Mouse (Mus musculus): ENCODE measurements at regions not wholly inside any gene's neighbourhood (a gene's known extent, or its start where the extent isn't known, plus 50 kb on each side); places are given as distances from the start of the nearest gene placed in this dataset.
A peak's percentile ranks its signal among the peaks of the same experiment; 100 is the strongest.

- DNase-seq (ENCODE audit: low spot score in 2 of 2), result peak; percentile 64 to 73
Measured at GRCm38 (mm10) chr10:108034068-108034467, 122.1 kb upstream of the Otogl start.

- no peak for DNase-seq (ENCODE audit: low spot score in 2 of 2)
Measured at GRCm38 (mm10) chr10:108033317-108033795, 121.4 kb upstream of the Otogl start.

- DNase-seq (ENCODE audit: low spot score in 2 of 2), result no peak
Measured at GRCm38 (mm10) chr10:108027506-108027905, 115.6 kb upstream of the Otogl start.

- DNase-seq (ENCODE audit: low spot score in 2 of 2), result no peak
Measured at GRCm38 (mm10) chr10:108024227-108024626, 112.3 kb upstream of the Otogl start.

GRCm38 (mm10) chr10:108016552-108016951 lies 104.6 kb upstream of the Otogl start:
- DNase-seq (ENCODE audit: low spot score in 2 of 2), result no peak

- no peak for DNase-seq (ENCODE audit: low spot score in 2 of 2)
Measured at GRCm38 (mm10) chr10:107994836-107995585, 83.1 kb upstream of the Otogl start.

GRCm38 (mm10) chr10:107992621-107993020 lies 80.7 kb upstream of the Otogl start:
- peak; percentile 38 to 60 for DNase-seq (ENCODE audit: low spot score in 2 of 2)

DNA sequence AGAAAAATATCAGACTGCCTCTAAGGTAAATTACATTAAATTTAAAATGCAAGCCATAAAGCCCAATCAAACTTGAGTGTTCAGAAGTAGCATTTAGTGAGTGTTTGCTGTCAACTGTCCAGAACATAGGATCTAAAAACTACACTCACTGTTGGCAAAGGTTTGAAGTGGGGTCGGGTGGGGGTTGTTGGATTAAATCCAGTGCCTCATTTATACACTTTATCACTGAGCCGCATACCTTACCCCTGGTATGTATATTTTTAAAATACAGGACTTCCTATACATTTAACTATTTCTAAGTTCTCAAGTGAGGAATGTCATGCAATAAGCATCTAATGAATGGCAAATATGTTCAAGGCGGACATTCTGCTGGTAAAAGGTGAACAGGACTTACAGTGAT lies 78.6 kb upstream of the Otogl start:
- no peak for DNase-seq (ENCODE audit: low spot score in 2 of 2)

DNA sequence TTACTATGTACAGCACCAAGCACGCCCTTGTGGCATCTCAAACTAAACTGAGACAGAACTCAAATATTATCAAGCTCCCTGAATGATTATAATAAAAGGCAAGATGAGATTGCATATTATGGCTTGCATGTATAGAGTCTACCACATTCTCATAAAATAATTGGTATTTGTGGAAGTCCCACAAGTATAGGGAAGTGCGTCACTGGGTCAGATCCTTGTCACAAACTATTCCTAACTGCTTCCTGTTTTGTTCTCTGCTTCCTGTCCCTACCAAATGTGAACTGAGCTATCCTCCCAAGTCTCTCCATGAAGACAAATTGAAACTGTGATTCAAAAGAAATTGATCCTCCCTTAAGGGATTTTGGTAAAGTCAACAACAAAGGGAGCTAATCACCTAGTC lies 78.0 kb upstream of the Otogl start:
- no peak for DNase-seq (ENCODE audit: low spot score in 2 of 2)

GRCm38 (mm10) chr10:107982632-107983031 lies 70.7 kb upstream of the Otogl start:
- DNase-seq (ENCODE audit: low spot score in 2 of 2), result no peak

- DNase-seq (ENCODE audit: low spot score in 2 of 2), result no peak
Measured at GRCm38 (mm10) chr10:107982082-107982481, 70.1 kb upstream of the Otogl start.

DNA sequence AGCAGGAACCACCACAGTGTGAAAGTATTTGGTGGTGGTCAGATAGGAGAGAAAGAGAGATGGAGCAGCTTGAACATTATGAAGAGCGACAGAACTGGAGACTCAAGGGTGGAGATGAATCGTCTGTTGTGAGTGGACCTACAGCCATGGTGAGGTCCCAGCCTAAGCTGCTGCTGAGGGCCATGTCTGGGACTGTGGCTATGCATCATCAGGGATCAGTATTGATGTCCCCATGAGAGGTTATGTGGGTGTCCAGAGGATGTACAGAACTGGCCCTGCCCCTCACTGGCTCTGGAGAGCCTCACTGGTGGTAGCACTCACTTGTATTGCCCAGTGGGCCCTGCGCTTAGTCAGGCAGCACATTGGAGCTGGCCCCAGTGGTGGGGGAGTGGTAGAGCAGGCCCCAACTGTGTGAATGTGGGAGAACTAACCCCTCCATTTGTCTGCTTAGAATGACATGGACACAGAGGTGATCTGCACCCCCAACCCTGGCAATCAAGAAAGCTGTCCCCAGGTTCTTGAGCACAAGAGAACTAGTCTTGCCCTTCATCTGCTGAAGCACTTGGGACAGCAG lies 64.5 kb upstream of the Otogl start:
- DNase-seq (ENCODE audit: low spot score in 2 of 2), result no peak

DNA sequence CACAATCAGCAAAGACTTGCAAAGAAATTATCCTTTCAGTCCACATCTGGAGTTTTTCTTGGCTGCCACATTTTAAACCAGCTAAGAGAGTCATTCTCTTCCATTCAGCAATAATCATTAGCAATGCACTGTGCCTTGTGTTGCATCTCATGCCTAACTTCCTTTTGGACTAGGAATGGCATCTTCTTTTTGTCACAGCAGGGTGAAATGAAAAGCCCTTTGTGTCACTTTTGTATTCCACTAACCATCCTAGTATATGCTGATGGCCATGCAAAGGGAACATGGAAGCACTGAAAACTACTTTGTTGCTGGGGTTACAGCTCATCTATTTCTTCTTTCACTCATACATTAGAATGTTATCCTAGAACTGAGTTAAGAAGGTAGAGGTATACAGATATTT lies 59.8 kb upstream of the Otogl start:
- DNase-seq (ENCODE audit: low spot score in 2 of 2), result no peak

- DNase-seq (ENCODE audit: low spot score in 2 of 2), result peak; percentile 38
Measured at GRCm38 (mm10) chr10:107966996-107967395, 55.1 kb upstream of the Otogl start.

DNA sequence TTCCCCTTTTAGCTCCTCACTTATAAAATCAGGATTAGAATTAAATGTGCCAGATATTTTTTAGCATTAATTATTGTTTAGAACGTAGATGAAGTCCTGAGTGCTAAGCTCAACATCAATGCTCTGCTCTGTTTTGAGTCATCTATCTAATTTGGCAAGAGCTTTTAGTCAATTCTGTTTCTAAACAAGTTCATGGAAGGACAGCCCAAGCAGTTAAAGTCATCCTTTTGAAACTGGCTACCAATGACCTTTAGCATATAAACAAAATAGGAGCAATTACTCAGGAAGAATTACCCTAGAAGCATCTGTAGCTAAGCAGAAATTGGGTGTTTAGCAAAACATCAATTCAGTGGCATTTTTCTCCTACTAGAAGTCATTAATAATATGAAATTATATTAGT lies 52.1 kb upstream of the Otogl start:
- no peak for DNase-seq (ENCODE audit: low spot score in 2 of 2)

DNA sequence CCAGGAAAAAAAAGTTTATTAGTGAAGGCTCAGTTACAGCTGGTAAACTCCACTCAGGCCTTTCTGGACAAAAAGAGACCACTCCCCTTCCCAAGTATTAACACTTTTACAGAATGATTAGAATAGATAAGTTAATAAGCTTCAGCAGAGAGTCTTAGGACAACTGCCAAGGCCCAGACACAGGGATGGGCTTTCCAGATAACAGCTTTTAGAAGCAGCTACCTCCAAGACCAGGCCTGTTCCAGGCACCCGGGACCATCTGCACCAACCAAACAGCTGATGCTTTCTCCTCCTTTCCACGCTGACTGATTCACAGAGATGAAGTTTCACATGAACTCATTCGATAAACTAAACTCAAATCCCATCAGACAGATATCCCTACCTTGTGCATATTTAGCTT lies 50.2 kb upstream of the Otogl start:
- no peak for DNase-seq (ENCODE audit: low spot score in 2 of 2)

Data from left cerebral cortex, adult 18-20 months (tissue).